Mouse (Mus musculus): ENCODE data around the gene Ppp1r14c. TPM values are rescaled to one million over a fixed set of nuclear protein-coding genes. Genes with fewer than 3 reads are reported as not detected.
"Not testable (repeated sequence)": the region's sequence is repeated elsewhere in the genome, so short reads cannot be mapped to it uniquely, and the experiment has no call there.

Gene Ppp1r14c
- polyA plus RNA-seq, 1 experiment from 2014 or later, result 5.0 TPM

DNA sequence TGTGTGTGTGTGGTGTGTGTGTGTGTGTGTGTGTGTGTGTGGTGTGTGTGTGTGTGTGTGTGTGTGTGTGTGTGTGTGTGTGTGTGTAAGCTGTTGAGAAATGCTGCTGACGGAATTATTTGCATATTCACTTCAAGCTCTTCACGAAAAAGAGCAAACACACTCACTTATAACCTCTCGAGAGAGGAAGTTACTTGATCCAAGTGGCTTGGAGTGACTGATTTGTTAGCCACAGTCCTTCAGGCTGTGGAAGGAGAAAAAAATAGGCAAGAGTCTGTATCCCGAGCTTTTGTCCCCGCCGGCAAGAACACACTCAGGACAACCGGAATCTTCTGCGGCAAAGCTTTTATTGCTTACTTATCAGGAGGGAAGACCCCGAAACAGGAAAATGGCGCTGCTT lies 80.9 kb downstream of the Ppp1r14c start:
- not testable (repeated sequence) for H3K4me3 ChIP-seq (ENCODE audit: low read length); H3K27me3 ChIP-seq (ENCODE audit: control insufficient read depth, insufficient read depth, low read length); H3K9ac ChIP-seq (ENCODE audit: low read depth, low read length); ATAC-seq (ENCODE audit: low FRiP score, low TSS enrichment); H3K9me3 ChIP-seq (ENCODE audit: control insufficient read depth, low read length); H3K4me2 ChIP-seq (replicated peaks; ENCODE audit: low read depth, low read length); H3K4me1 ChIP-seq (ENCODE audit: control insufficient read depth, insufficient read depth, low read length); H3K27ac ChIP-seq (ENCODE audit: low read depth, low read length); H3K36me3 ChIP-seq (ENCODE audit: control insufficient read depth, insufficient read depth, low read length)
- 90% methylated on average over 10 of the region's 10 CpGs for WGBS

DNA sequence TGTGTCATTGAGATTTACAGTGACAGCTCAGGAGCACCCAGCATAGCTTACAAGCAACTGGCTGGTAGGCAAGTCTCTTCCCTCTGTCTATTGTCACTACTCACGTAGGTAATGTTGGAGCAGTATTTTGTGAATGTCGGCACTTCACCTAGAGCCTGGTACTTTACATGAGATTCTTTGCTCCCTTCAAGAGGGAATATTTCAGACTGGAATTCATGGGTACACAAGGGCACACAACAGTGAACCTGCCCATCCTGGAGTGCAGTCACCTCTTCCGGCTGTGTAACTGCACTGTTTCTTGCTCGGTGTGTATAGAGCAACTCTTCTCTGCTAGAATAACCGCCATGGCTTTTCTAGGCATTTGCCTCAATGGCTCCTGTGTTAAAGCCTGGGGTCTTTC lies 82.8 kb downstream of the Ppp1r14c start:
- 90% methylated on average over 5 of the region's 5 CpGs for WGBS
- Histone ChIP-seq H3K27ac (ENCODE audit: low read depth, low read length) (no peak overlapping the region), H3K4me1 (ENCODE audit: control insufficient read depth, insufficient read depth, low read length) (no peaks in the 10 kb centered on the region), H3K27me3 (ENCODE audit: control insufficient read depth, insufficient read depth, low read length) (no peaks in the 10 kb centered on the region), H3K36me3 (ENCODE audit: control insufficient read depth, insufficient read depth, low read length) (no peaks in the 10 kb centered on the region), H3K4me3 (ENCODE audit: low read length) (no peak overlapping the region), H3K9me3 (ENCODE audit: control insufficient read depth, low read length) (no peaks in the 10 kb centered on the region), H3K4me2 (replicated peaks; ENCODE audit: low read depth, low read length) (no peak overlapping the region), H3K9ac (ENCODE audit: low read depth, low read length) (no peak overlapping the region)
- no peak for ATAC-seq (ENCODE audit: low FRiP score, low TSS enrichment)

DNA sequence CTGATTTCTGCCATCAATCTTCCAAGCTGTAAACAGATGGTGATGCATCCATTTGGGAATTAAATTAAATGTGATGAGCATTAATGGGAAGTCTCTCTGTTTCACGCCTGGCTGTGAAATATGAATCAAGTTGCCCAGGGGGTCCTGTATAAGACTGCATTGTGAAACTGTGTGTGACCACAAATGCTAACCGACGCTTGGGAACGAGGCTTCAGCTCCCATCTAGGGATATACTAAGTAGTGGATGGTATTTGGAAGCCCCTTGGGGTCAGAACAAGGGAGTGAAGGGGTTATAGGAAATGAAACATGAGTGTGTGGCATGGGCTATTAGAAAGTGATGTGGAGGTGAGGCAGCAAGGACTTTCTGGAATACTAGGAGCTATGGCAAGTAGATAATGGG lies 86.1 kb downstream of the Ppp1r14c start:
- WGBS, result 79% methylated on average over 4 of the region's 4 CpGs

DNA sequence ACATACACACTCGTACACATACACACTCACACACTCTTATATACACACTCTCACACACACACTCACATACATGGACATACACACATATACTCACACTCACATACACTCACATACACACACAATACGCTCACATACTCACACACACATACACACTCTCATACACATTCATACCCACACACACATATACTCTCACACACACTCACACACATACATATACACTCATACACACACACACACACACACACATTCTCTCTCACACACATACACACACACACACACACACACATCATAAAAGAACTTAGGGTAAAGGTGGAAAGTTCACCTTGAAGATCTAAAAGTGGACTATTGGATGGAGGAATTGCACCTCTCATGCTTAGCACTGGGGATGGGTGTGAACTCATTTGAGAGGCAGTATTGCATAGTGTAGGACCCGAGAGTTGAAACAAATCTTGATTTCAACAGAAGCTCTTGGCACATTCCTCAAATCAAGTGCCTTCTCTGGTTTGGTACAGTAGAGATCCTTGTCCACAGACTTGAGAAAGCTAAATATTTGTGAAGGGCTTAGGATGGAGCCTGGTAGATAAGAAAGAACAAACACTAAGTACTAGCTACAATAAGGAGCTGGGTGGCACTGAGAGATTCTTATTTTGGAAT lies 87.1 kb downstream of the Ppp1r14c start:
- Histone ChIP-seq H3K9ac (ENCODE audit: low read depth, low read length) (no peak overlapping the region), H3K27ac (ENCODE audit: low read depth, low read length) (no peak overlapping the region), H3K9me3 (ENCODE audit: control insufficient read depth, low read length) (no peaks in the 10 kb centered on the region), H3K36me3 (ENCODE audit: control insufficient read depth, insufficient read depth, low read length) (no peaks in the 10 kb centered on the region), H3K27me3 (ENCODE audit: control insufficient read depth, insufficient read depth, low read length) (no peaks in the 10 kb centered on the region), H3K4me1 (ENCODE audit: control insufficient read depth, insufficient read depth, low read length) (no peaks in the 10 kb centered on the region), H3K4me2 (replicated peaks; ENCODE audit: low read depth, low read length) (no peak overlapping the region), H3K4me3 (ENCODE audit: low read length) (no peak overlapping the region)
- no peak for ATAC-seq (ENCODE audit: low FRiP score, low TSS enrichment)
- 86% methylated on average over 3 of the region's 3 CpGs for WGBS

More for the DNA sequence above, 86.1 kb downstream of the Ppp1r14c start:
- H3K4me1 ChIP-seq (ENCODE audit: control insufficient read depth, insufficient read depth, low read length), result no peaks in the 10 kb centered on the region
- no peak overlapping the region for H3K4me2 ChIP-seq (replicated peaks; ENCODE audit: low read depth, low read length)
- no peak overlapping the region for H3K27ac ChIP-seq (ENCODE audit: low read depth, low read length)
- no peak overlapping the region for H3K4me3 ChIP-seq (ENCODE audit: low read length)
- no peaks in the 10 kb centered on the region for H3K9me3 ChIP-seq (ENCODE audit: control insufficient read depth, low read length)
- no peaks in the 10 kb centered on the region for H3K36me3 ChIP-seq (ENCODE audit: control insufficient read depth, insufficient read depth, low read length)
- no peak overlapping the region for H3K9ac ChIP-seq (ENCODE audit: low read depth, low read length)
- ATAC-seq (ENCODE audit: low FRiP score, low TSS enrichment), result no peak
- H3K27me3 ChIP-seq (ENCODE audit: control insufficient read depth, insufficient read depth, low read length), result no peaks in the 10 kb centered on the region

DNA sequence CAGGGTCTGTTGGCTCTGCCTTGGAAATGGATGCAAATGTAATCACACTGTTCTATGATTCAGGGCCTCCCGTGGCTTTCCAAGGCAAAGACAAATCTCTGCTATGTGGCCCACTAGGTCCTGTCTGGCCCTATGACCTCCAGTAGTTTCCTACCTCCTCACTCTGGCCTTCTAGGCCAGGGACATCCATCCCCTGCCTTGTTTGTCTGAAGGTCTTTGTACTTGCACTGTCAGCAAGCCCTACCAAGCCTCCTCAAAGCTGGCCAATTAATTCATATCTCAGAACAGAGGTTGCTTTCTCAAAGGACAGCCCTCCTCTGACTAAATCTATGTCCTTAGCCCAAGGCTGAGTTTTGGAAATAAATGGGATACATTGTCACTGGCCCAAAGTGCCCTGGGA lies 92.8 kb downstream of the Ppp1r14c start:
- H3K4me3 ChIP-seq (ENCODE audit: low read length), result no peak overlapping the region
- ATAC-seq (ENCODE audit: low FRiP score, low TSS enrichment), result no peak
- H3K4me1 ChIP-seq (ENCODE audit: control insufficient read depth, insufficient read depth, low read length), result no peaks in the 10 kb centered on the region
- H3K4me2 ChIP-seq (replicated peaks; ENCODE audit: low read depth, low read length), result no peak overlapping the region
- 89% methylated on average over 1 of the region's 1 CpGs for WGBS
- no peak overlapping the region for H3K27ac ChIP-seq (ENCODE audit: low read depth, low read length)
- H3K27me3 ChIP-seq (ENCODE audit: control insufficient read depth, insufficient read depth, low read length), result no peaks in the 10 kb centered on the region
- no peaks in the 10 kb centered on the region for H3K36me3 ChIP-seq (ENCODE audit: control insufficient read depth, insufficient read depth, low read length)
- H3K9me3 ChIP-seq (ENCODE audit: control insufficient read depth, low read length), result no peaks in the 10 kb centered on the region
- no peak overlapping the region for H3K9ac ChIP-seq (ENCODE audit: low read depth, low read length)

DNA sequence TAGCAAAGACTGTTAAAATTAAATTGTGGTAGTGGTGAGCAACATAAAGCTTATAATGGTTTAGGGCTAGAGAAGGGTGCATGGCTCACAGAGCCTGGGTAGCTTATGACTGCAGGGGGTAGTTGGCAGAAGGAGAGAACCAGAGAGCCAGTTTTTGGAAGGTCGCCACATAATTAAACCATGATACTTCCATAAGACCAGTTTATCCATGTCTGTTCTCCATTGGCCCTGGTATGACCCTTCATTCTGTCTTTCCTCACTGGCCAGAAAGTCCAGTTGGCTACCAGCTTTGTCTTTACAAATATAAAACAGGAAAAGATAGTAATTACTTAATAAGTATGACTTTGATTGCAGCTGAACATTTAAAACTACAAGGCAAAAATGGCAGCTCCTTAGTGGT lies 95.0 kb downstream of the Ppp1r14c start:
- Histone ChIP-seq H3K9ac (ENCODE audit: low read depth, low read length) (no peak overlapping the region), H3K4me1 (ENCODE audit: control insufficient read depth, insufficient read depth, low read length) (no peaks in the 10 kb centered on the region), H3K4me2 (replicated peaks; ENCODE audit: low read depth, low read length) (no peak overlapping the region), H3K27ac (ENCODE audit: low read depth, low read length) (no peak overlapping the region), H3K4me3 (ENCODE audit: low read length) (no peak overlapping the region), H3K9me3 (ENCODE audit: control insufficient read depth, low read length) (no peaks in the 10 kb centered on the region), H3K27me3 (ENCODE audit: control insufficient read depth, insufficient read depth, low read length) (no peaks in the 10 kb centered on the region), H3K36me3 (ENCODE audit: control insufficient read depth, insufficient read depth, low read length) (no peaks in the 10 kb centered on the region)
- 90% methylated on average over 1 of the region's 1 CpGs for WGBS
- ATAC-seq (ENCODE audit: low FRiP score, low TSS enrichment), result no peak

DNA sequence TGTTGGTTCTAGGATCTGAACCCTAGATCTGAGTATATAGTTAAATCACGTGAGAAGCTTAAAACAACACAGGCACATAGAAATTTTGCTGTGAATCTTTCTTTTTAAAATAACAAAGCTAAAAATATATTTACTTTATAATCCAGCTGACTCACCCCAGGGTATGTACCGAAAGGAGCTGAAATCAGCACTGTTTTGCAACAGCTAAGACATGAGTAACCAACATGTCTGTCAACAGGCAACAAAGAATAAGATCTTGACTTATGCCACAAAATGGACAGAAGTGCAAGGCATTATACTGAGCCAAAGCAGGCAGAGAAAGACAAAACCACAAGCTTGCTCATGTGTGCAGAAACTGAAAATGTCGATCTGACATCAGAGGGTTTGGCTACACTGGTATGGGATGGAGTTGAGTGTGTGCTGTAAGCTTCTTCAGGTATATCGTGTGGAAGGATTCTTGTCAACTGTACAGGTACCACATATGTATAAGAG lies 100.3 kb downstream of the Ppp1r14c start:
- no peak overlapping the region for H3K27ac ChIP-seq (ENCODE audit: low read depth, low read length)
- 83% methylated on average over 4 of the region's 4 CpGs for WGBS
- H3K36me3 ChIP-seq (ENCODE audit: control insufficient read depth, insufficient read depth, low read length), result no peaks in the 10 kb centered on the region
- no peaks in the 10 kb centered on the region for H3K9me3 ChIP-seq (ENCODE audit: control insufficient read depth, low read length)
- H3K4me1 ChIP-seq (ENCODE audit: control insufficient read depth, insufficient read depth, low read length), result no peaks in the 10 kb centered on the region
- H3K9ac ChIP-seq (ENCODE audit: low read depth, low read length), result no peak overlapping the region
- H3K4me2 ChIP-seq (replicated peaks; ENCODE audit: low read depth, low read length), result no peak overlapping the region
- no peaks in the 10 kb centered on the region for H3K27me3 ChIP-seq (ENCODE audit: control insufficient read depth, insufficient read depth, low read length)
- H3K4me3 ChIP-seq (ENCODE audit: low read length), result no peak overlapping the region
- ATAC-seq (ENCODE audit: low FRiP score, low TSS enrichment), result no peak

DNA sequence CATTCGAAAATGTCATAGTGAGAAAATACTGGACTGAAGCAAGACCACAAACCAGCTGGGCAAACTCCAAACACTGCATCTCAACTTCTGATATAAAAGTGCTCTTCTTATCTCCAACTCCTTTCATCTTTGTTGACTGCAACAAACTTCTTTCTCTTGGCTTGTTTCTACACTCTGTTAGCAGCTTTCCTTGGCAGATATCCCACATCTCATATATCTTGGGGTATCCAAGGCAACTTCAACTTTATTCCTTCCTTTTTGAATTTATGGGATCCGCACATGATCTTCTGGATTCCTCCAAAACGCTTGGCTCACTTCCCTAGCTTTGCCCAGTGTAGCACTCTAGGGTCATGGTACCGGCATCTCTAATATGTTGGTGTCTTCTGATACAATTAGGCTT lies 102.7 kb downstream of the Ppp1r14c start:
- 47% methylated on average over 4 of the region's 4 CpGs for WGBS
- Histone ChIP-seq H3K27me3 (ENCODE audit: control insufficient read depth, insufficient read depth, low read length) (no peaks in the 10 kb centered on the region), H3K4me2 (replicated peaks; ENCODE audit: low read depth, low read length) (no peak overlapping the region), H3K9me3 (ENCODE audit: control insufficient read depth, low read length) (no peaks in the 10 kb centered on the region), H3K27ac (ENCODE audit: low read depth, low read length) (no peak overlapping the region), H3K4me1 (ENCODE audit: control insufficient read depth, insufficient read depth, low read length) (no peaks in the 10 kb centered on the region), H3K4me3 (ENCODE audit: low read length) (no peak overlapping the region), H3K36me3 (ENCODE audit: control insufficient read depth, insufficient read depth, low read length) (no peaks in the 10 kb centered on the region), H3K9ac (ENCODE audit: low read depth, low read length) (no peak overlapping the region)
- no peak; the same call in 1 of the 2 replicates for ATAC-seq (ENCODE audit: low FRiP score, low TSS enrichment)

DNA sequence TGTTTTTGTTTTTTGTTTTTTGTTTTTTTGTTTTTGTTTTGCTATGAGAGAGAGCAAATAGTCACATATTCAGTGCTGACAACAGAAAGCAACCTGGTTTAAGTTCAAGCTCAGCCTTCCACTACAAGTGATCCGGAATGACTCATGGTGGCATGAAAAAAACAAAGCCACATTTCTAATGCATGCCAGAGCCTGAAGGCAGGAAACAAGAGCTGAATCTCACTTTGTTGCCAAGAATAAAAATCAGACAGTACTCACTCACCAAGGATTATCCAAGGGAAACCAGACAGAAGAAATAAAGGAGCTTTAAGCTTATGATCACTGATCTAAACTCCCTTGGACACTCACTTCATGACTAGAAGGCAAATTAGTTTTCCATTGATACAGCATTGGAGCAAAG lies 110.8 kb downstream of the Ppp1r14c start:
- Histone ChIP-seq H3K27ac (ENCODE audit: low read depth, low read length) (no peak overlapping the region), H3K4me2 (replicated peaks; ENCODE audit: low read depth, low read length) (no peak overlapping the region), H3K4me1 (ENCODE audit: control insufficient read depth, insufficient read depth, low read length) (no peaks in the 10 kb centered on the region), H3K9ac (ENCODE audit: low read depth, low read length) (no peak overlapping the region), H3K9me3 (ENCODE audit: control insufficient read depth, low read length) (no peaks in the 10 kb centered on the region), H3K36me3 (ENCODE audit: control insufficient read depth, insufficient read depth, low read length) (no peaks in the 10 kb centered on the region), H3K27me3 (ENCODE audit: control insufficient read depth, insufficient read depth, low read length) (no peaks in the 10 kb centered on the region), H3K4me3 (ENCODE audit: low read length) (no peak overlapping the region)
- no peak for ATAC-seq (ENCODE audit: low FRiP score, low TSS enrichment)
- 71% methylated on average over 1 of the region's 1 CpGs for whole genome bisulfite sequencing

Measured in kidney, embryonic 14.5 days (tissue).